Mouse (Mus musculus) hindbrain, embryonic 16.5 days (tissue): ENCODE data around the gene Sipa1l2. TPM values are rescaled to one million over a fixed set of nuclear protein-coding genes. Genes with fewer than 3 reads are reported as not detected.
"Not testable (repeated sequence)": the region's sequence is repeated elsewhere in the genome, so short reads cannot be mapped to it uniquely, and the experiment has no call there.

ENCODE experiments used
- ATAC-seq: fragments of 200-750 bp; cut with Nextera tagmentation; 2 replicates; pipeline ENCODE4 v1.8.0; 2017; ENCODE audit warnings: moderate TSS enrichment, moderate library complexity
- H3K27ac ChIP-seq: fragments of 300-500 bp; sonication (generic); 2 replicates; pipeline ENCODE4 v1.5.1; 2014; ENCODE audit warnings: low read depth, mild to moderate bottlenecking, control low read depth, low read length, moderate library complexity
- H3K27me3 ChIP-seq: fragments of 300-500 bp; sonication (generic); replicated peaks from 2 replicates; pipeline ENCODE4 v1.6.1; 2014; ENCODE audit warnings: low read length; ENCODE audit not compliant: control insufficient read depth, insufficient read depth
- H3K36me3 ChIP-seq: fragments of 300-500 bp; sonication (generic); 2 replicates; pipeline ENCODE4 v1.6.1; 2014; ENCODE audit warnings: mild to moderate bottlenecking, low read length, moderate library complexity, mixed read lengths; ENCODE audit not compliant: control insufficient read depth, insufficient read depth
- H3K4me1 ChIP-seq: fragments of 300-500 bp; sonication (generic); 2 replicates; pipeline ENCODE4 v1.6.1; 2014; ENCODE audit warnings: low read depth, low read length; ENCODE audit not compliant: control insufficient read depth, insufficient read depth
- H3K4me2 ChIP-seq: fragments of 300-500 bp; sonication (generic); 2 replicates; pipeline ENCODE4 v1.6.1; 2014; ENCODE audit warnings: mild to moderate bottlenecking, low read length, control low read depth, moderate library complexity
- H3K4me3 ChIP-seq: fragments of 300-500 bp; sonication (generic); 2 replicates; pipeline ENCODE4 v1.5.1; 2014; ENCODE audit warnings: mild to moderate bottlenecking, low read length, control low read depth, moderate library complexity
- H3K9ac ChIP-seq: fragments of 300-500 bp; sonication (generic); 2 replicates; pipeline ENCODE4 v1.6.1; 2014; ENCODE audit warnings: low read depth, mild to moderate bottlenecking, control low read depth, low read length, moderate library complexity
- H3K9me3 ChIP-seq: fragments of 300-500 bp; sonication (generic); 2 replicates; pipeline ENCODE4 v1.6.1; 2014; ENCODE audit warnings: mild to moderate bottlenecking, low read length, moderate library complexity; ENCODE audit not compliant: control insufficient read depth
- WGBS: fragments of 180-500 bp; shearing (Covaris S2); extraction: QIAGEN DNeasy Blood & Tissue Kit; methylation state at CpG from one replicate; pipeline ENCODE4 v1.1.7; 2014; 5-methylcytosine and 5-hydroxymethylcytosine counted together
- polyA plus RNA-seq: library from polyadenylated mRNA; unstranded; fragments of >200 nt; fragmentation: Nextera tagmentation; extraction: Ambion mirVana; gene quantifications from 2 replicates; pipeline ENCODE4 v1.2.1, GENCODE M21; 2015

Sipa1l2 gene
- polyA plus RNA-seq, 1 experiment from 2014 or later: 15.9 TPM

DNA sequence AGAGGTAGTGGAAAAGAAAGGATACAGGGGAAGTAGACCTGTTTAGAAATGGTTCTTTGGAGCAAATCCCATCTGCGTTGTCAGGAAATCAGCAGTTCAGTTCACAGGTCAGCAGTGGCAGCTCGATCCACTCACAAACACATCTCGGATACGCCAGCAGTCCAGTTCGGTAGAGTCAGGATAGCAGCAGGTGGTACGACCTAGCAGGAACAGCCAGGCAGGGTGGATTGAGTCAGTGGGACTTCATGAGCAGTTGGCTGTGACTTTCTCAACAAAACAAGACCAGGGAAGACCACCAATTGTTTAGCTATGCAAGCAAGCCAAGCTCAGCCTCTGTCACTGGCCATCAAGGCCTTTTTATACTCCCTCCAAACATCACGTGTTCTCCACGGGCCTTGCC, 173.9 kb downstream of the Sipa1l2 start:
- not testable (repeated sequence) for H3K36me3 ChIP-seq, H3K9me3 ChIP-seq, H3K9ac ChIP-seq, H3K4me3 ChIP-seq, H3K4me2 ChIP-seq, H3K27me3 ChIP-seq, H3K27ac ChIP-seq, ATAC-seq
- WGBS: 71% methylated on average over 8 of the region's 8 CpGs
- peaks cover 10% of the 10 kb centered on the region for H3K4me1 ChIP-seq

DNA sequence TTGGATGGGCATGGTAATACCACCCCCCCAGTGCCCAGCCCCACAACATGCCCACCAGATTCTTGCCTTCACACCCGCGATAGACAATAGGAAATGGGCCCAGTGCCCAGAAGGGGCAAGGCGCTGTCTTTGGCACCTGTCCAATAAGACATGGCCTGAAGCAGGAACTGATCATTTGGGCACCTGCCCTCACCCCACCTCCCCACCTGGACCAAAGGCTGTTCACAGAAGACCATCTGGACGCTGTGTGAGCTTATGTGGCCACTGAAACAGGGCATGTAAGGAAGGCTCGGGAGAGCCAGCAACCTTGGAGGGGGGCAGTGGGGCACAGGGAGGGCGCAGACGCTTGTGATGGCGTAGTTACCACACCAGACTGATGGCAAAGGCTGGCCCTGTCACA, 174.6 kb downstream of the Sipa1l2 start:
- H3K4me3 ChIP-seq: no peak overlapping the region
- H3K9me3 ChIP-seq: no peaks in the 10 kb centered on the region
- WGBS: 58% methylated on average over 8 of the region's 8 CpGs
- no peak overlapping the region for H3K4me2 ChIP-seq
- no peak overlapping the region for H3K27ac ChIP-seq
- no peaks in the 10 kb centered on the region for H3K27me3 ChIP-seq
- no peak overlapping the region for H3K9ac ChIP-seq
- ATAC-seq: peak; percentile 59
- no peaks in the 10 kb centered on the region for H3K36me3 ChIP-seq
- H3K4me1 ChIP-seq: peaks cover 17% of the 10 kb centered on the region

DNA sequence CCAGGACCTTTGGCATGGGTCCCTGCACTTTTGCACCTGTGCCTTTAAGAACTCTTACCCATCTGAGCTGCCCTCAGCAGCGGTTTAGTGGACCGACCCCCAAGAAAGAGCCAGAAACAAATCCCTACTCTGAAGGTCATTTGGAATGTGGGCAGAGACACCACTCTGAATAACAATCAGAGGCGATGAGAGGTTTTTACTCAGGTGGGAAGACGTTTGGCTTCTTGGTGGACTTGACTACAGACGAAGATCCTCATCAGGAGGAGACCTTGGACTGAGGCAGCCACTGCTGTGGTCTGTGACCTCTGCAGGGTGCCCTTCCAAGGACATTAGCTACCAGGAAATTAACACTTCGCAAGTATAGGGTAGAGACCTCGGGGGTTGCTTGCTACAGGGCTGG, 177.9 kb downstream of the Sipa1l2 start:
- Histone ChIP-seq H3K27ac (no peak overlapping the region), H3K4me2 (no peak overlapping the region), H3K27me3 (no peaks in the 10 kb centered on the region), H3K9me3 (no peaks in the 10 kb centered on the region), H3K4me1 (peaks cover 35% of the 10 kb centered on the region), H3K9ac (no peak overlapping the region), H3K36me3 (no peaks in the 10 kb centered on the region), H3K4me3 (no peak overlapping the region)
- 61% methylated on average over 7 of the region's 7 CpGs for WGBS
- no peak for ATAC-seq

DNA sequence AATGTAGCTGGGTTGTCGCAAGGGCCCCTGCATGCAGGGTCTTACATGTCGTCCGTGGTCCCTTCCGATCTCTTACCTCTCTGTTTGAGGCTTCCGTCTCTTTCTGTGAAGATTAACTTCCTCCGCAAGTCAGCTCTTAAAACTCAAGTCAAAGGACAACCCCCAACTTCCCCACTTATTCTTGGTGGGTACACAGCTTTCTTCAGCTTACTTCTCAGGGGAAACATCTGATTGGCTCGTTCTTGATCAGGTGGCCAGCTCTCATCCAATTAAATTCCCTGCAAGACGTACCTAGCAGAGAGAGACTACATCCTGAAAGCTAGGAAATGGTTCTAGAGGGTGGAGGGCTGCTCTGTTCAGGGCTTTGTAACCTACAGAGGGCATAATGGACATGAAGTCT, 178.3 kb downstream of the Sipa1l2 start:
- no peak for ATAC-seq
- Histone ChIP-seq H3K36me3 (no peaks in the 10 kb centered on the region), H3K4me2 (no peak overlapping the region), H3K4me1 (peaks cover 36% of the 10 kb centered on the region), H3K27me3 (no peaks in the 10 kb centered on the region), H3K9ac (no peak overlapping the region), H3K27ac (no peak overlapping the region; the same call in 1 of the 2 replicates), H3K9me3 (no peaks in the 10 kb centered on the region), H3K4me3 (no peak overlapping the region)
- WGBS: 73% methylated on average over 8 of the region's 8 CpGs

DNA sequence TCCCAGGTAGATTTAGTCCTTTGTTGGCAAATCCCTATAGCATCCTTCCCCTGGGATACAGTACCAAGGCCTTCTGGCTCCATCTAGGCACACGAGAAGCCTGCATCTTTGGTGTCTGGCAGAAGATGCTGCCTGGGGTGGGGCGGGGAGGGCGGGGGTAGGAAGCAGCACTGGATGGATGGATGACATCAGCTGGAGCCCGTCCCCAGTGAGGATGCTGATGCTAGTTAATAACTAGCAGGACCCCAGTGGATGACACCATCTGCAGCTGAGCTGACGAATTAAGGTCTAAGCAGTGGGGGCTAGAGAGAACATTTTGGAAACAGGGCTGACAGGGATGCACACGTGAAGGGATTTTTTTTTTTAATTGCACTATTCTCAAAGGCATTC, 179.1 kb downstream of the Sipa1l2 start:
- Histone ChIP-seq H3K9ac (peak overlapping the region; percentile 47; the same call in 1 of the 2 replicates), H3K27me3 (no peaks in the 10 kb centered on the region), H3K27ac (peak overlapping the region; percentile 86), H3K9me3 (no peaks in the 10 kb centered on the region), H3K36me3 (no peaks in the 10 kb centered on the region), H3K4me3 (no peak overlapping the region), H3K4me2 (no peak overlapping the region; the same call in 1 of the 2 replicates), H3K4me1 (peaks cover 44% of the 10 kb centered on the region)
- 24% methylated on average over 6 of the region's 6 CpGs for WGBS
- peak; percentile 32 for ATAC-seq

DNA sequence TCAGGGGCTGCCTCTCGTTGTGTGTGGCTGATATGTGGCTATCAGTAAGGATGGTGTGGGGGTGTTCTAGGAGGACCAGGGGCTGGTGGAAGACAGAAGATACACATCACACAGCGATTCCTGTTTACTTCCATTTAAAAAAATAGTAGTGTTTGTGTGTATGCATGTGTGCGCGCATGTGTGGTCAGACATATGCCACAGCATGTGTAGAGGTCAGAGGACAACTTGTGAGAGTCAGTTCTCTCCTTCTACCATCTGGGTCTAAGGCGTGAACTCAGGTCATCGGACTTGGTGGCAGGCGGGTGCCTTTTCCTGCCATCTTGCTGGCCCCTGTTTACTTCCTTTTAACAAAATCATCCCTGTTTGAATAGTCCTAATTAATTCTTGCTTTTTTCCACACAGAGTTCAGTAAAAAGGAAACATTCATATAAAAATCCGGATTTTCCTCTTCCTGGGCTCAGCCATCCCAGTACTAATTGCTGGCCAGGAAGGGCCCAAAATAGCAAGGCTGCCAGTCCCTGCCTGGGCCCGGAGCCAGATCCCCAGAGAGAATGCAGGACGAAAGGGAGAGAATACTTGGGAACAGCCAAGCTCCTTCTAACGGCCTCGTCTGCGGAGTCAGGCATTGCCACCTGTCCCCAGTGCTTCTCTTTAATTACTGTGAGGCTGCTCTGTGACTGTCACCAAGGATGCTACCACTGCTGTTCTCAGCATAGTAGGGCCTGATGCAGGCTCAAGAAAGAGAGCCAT, 179.7 kb downstream of the Sipa1l2 start:
- peak overlapping the region; percentile 47; the same call in 1 of the 2 replicates for H3K9ac ChIP-seq
- H3K4me2 ChIP-seq: no peak overlapping the region; the same call in 1 of the 2 replicates
- H3K27me3 ChIP-seq: no peaks in the 10 kb centered on the region
- H3K4me1 ChIP-seq: peaks cover 48% of the 10 kb centered on the region
- no peak overlapping the region for H3K4me3 ChIP-seq
- H3K36me3 ChIP-seq: no peaks in the 10 kb centered on the region
- WGBS: 46% methylated on average over 13 of the region's 13 CpGs
- peak overlapping the region; percentile 86 for H3K27ac ChIP-seq
- ATAC-seq: peak; percentile 29
- no peaks in the 10 kb centered on the region for H3K9me3 ChIP-seq

DNA sequence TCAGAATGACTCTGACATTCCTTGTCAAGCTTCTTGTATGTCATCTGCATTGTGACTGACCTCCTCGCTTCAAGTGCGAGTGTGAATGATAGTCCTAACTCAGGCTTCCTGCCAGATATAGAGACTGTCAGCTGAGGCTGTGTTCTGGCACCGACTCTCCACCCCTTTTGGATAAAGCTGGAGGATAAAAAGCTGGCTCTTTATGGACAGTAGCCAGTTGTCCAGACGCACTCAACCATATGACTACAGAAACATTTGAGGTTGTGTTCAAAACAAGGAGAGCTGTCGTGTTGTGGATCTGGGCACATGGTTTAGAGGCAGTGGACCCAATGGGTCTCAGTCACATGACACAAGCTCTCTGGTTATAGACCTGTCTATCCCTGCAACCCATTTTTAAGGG, 180.3 kb downstream of the Sipa1l2 start:
- Histone ChIP-seq H3K27me3 (no peaks in the 10 kb centered on the region), H3K27ac (peak overlapping the region; percentile 86), H3K4me3 (no peak overlapping the region), H3K4me2 (no peak overlapping the region), H3K9me3 (no peaks in the 10 kb centered on the region), H3K4me1 (peaks cover 48% of the 10 kb centered on the region), H3K9ac (no peak overlapping the region), H3K36me3 (no peaks in the 10 kb centered on the region)
- peak; percentile 63 for ATAC-seq
- whole genome bisulfite sequencing: 47% methylated on average over 5 of the region's 5 CpGs

DNA sequence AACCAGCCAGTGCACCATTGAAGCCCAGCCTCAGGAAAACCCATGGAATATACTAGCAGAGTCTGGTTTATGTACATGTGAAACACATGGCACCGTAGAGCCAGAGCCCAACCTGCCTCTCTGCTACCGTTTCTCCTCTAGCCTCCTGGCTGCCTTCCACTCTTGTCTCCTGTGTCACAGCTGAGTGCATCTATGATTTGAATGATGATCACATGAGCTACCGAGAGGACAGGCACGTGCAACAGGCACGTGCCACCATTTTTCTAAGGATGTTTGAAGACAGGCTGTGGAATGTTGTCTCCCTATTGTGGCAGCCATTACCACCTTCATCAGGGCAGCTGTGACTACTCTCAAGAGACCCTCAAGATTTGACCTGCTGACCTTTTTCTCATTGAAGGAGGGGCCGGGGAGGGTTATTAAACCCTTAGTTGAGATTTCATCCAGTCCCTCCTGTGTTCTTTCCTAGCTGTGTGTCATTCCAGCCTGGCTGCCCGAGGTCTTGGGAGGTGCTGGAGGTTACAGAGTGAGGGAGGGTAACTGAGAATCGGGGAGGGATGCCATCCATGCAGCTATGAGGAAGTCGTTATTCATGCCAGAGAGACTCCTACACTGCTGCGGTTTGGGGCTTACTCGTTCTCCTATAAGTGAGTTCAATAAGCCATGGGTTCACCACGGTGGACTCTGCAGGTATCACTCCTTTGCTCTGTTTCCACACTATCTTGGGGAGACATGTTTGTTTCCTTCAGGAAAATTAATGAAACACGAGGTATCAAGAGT, 181.0 kb downstream of the Sipa1l2 start:
- H3K9me3 ChIP-seq: no peaks in the 10 kb centered on the region
- no peak for ATAC-seq
- no peak overlapping the region; the same call in 1 of the 2 replicates for H3K27ac ChIP-seq
- H3K4me2 ChIP-seq: no peak overlapping the region
- H3K9ac ChIP-seq: no peak overlapping the region
- H3K4me1 ChIP-seq: peaks cover 48% of the 10 kb centered on the region
- no peaks in the 10 kb centered on the region for H3K27me3 ChIP-seq
- no peaks in the 10 kb centered on the region for H3K36me3 ChIP-seq
- 52% methylated on average over 13 of the region's 13 CpGs for WGBS
- no peak overlapping the region for H3K4me3 ChIP-seq

DNA sequence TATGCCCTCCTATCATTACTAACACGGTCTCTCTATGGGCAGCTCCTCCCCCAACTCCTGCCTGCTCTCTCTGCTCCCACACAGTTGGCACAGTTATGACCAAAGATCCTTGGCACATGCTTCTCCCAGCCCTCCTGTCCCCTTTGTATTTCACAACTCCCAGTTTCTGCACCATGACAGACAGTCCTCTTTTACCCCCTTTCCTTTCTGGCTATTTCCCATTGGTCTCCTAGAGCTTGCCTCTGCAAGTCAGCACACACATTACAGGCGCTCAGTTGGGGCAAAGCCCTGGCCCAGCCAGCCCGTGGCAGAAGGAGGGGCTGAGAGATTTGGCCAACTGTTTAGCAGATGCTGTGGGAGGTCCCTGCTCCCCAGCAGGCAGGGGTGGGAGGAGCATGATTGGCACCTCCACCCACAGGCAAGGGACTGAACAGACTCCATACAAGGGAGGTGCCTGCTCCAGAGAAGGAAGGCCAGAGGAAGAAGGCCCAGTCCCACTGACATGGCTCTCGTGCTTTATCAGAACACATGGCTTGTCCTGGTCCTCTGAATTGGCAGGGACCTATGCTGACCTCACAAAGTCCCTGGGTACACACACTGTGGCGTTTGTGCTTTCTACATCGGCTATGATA, 184.0 kb downstream of the Sipa1l2 start:
- WGBS: 15% methylated on average over 6 of the region's 6 CpGs
- H3K9ac ChIP-seq: peak overlapping the region; percentile 35
- H3K4me1 ChIP-seq: peaks cover 37% of the 10 kb centered on the region
- H3K9me3 ChIP-seq: no peaks in the 10 kb centered on the region
- no peak overlapping the region for H3K4me2 ChIP-seq
- no peaks in the 10 kb centered on the region for H3K27me3 ChIP-seq
- peak overlapping the region; percentile 51 for H3K27ac ChIP-seq
- ATAC-seq: peak; percentile 86
- H3K36me3 ChIP-seq: no peaks in the 10 kb centered on the region
- H3K4me3 ChIP-seq: no peak overlapping the region
